Mouse (Mus musculus) gastrocnemius, adult 8-10 months (tissue): ENCODE data around the gene Tph2. TPM values are rescaled to one million over a fixed set of nuclear protein-coding genes. Genes with fewer than 3 reads are reported as not detected.

Source experiments
- total RNA-seq, 4 experiments: library from RNA; stranded (reverse); gene quantifications; 2 replicates each; pipeline ENCODE4 v1.2.4; 2022

Tph2 gene
- total RNA-seq, 4 experiments from 2014 or later: 0.31 TPM; not detected in 3

Other genes starting within 250 kb of the Tph2 start
- gene Tbc1d15, start 66.4 kb upstream of the Tph2 start, total RNA-seq: 10 to 100 TPM; 36.2 to 53.7 (median 42.1) TPM
- gene Rab21, start 130.6 kb upstream of the Tph2 start, total RNA-seq: 10 to 100 TPM; 51.9 to 61.4 (median 57.4) TPM
- 10 to 100 TPM; 12.2 to 22.6 (median 14.9) TPM for gene Tmem19, start 177.5 kb upstream of the Tph2 start, total RNA-seq
- 1 to 10 TPM; 3.4 to 10.0 (median 5.7) TPM for gene Thap2, start 199.4 kb upstream of the Tph2 start, total RNA-seq
- 1 to 10 TPM; 6.5 to 9.9 (median 8.8) TPM for gene Zfc3h1, start 199.9 kb upstream of the Tph2 start, total RNA-seq